Mouse (Mus musculus): ENCODE results near the gene Zbtb49.

Gene Zbtb49

DNA sequence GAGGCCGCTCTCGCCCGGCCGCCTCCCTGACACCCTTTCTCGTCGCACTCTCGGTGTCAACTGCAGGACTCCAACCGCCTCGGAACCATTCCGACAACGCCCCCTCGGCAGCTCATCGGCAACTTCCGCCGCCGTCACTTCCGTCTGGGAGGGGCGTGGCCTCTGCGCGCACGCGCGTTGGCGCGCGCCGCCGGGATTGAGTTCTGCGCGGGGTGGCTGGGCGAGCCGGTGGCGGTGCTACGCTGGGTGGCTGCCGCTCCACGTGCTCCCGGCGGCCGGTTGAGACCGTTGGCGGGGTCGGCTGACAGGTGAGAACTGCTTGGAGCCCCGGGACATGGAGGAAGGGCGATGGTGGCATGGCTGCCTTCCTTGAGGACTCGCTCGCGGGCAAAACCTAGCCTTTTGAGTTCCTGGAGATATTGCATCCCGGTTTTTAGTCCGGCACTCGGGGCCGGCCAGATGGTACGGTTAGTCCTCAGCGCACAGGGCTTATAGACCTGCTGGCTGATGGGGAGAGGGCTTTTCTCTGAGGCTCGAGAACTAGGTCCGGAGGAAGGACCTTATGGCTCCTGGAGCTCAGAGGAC lies at the start of gene Zbtb49, which contains the start of gene Lyar:
TSS of gene Zbtb49 (minus strand) at position 130 of the 585 bp plus-strand sequence.
TSS of gene Lyar (plus strand) at position 143 of the 585 bp plus-strand sequence.
- in situ Hi-C loops (cut with MboI, MseI), result no loop called here

DNA sequence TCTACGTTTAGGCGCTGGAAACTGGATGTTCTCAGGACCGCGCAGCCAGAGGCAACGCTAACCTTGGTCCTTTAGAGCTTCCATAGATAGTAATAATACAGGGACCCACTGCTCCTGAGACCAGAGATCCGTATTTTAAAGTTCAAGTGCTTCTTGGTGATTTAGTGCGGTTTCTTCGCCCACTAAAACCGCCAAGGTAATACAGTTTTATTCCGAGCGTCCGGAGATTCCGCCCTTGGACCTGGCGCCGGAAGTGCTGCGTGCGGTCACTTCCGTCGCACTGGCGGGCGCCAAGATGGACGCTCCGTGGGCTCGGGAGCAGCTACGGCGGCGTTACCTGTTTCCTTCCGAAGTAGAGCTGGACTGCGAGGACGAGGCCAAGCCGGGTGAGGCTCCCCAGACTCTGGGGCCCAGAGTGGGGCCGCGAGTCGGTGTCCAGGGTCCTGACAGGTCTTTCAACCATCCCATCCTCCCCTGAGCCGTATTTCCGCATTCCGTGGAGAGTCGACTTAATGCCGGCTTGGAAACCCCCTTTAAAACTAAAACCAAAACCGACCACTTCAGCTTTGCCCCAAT lies 39.9 kb upstream of the Zbtb49 start, which contains the start of gene Tmem128:
TSS of gene Tmem128 (plus strand) at position 79 of the 576 bp plus-strand sequence.
- in situ Hi-C loops (cut with MboI, MseI), result no loop called here

GRCm38 (mm10) chr5:38259455-38260106 lies 39.3 kb upstream of the Zbtb49 start:
- in situ Hi-C loops (cut with MboI, MseI), result no loop called here

GRCm38 (mm10) chr5:38258773-38259146 lies 38.5 kb upstream of the Zbtb49 start:
- in situ Hi-C loops (cut with MboI, MseI), result no loop called here

GRCm38 (mm10) chr5:38258034-38258772 lies 37.9 kb upstream of the Zbtb49 start:
- in situ Hi-C loops (cut with MboI, MseI), result no loop called here

- in situ Hi-C loops (cut with MboI, MseI), result no loop called here
Observed at GRCm38 (mm10) chr5:38256551-38256950, 36.3 kb upstream of the Zbtb49 start.

GRCm38 (mm10) chr5:38255644-38256043 lies 35.4 kb upstream of the Zbtb49 start:
- in situ Hi-C loops (cut with MboI, MseI), result no loop called here

DNA sequence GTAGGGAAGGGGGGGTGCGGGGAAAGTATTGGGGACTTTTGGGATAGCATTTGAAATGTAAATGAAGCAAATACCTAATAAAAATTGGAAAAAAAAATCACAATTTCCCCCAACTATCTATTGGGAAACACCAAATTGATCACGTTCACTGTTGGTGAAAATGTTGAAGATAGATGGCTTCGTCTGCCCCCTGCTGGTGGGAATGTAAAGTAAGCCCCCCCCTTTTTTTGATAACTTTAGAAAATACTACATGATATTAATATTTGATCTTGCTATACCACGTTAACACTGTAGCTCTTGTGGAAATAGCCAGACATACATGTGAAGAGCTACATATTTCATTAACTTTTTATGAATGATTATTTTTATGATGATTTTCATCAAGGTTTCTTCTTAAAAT lies 34.9 kb upstream of the Zbtb49 start:
- in situ Hi-C loops (cut with MboI, MseI), result no loop called here

- in situ Hi-C loops (cut with MboI, MseI), result no loop called here
Observed at GRCm38 (mm10) chr5:38241966-38242365, 21.7 kb upstream of the Zbtb49 start.

DNA sequence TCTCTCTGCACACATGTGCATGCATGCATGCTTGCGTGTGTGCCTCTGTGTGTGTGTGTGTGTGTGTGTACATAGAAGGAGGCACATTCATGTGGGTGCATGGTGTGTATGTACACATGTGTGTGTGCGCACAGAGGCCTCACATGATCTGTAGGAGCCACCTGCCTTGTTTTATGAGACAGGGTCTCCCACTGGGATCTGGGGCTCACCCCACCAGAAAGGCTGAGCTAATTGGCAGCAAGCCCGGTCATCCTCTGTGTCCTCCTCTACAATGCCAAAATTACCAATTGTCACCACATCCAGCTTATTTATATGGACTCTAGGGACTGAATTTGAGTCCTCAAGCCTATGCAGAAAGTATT lies 21.2 kb upstream of the Zbtb49 start:
- in situ Hi-C loops (cut with MboI, MseI), result no loop called here

- in situ Hi-C loops (cut with MboI, MseI), result no loop called here
Observed at GRCm38 (mm10) chr5:38240727-38241472, 20.6 kb upstream of the Zbtb49 start.

GRCm38 (mm10) chr5:38236627-38237026 lies 16.4 kb upstream of the Zbtb49 start:
- in situ Hi-C loops (cut with MboI, MseI), result no loop called here

- in situ Hi-C loops (cut with MboI, MseI), result no loop called here
Observed at GRCm38 (mm10) chr5:38235422-38235821, 15.2 kb upstream of the Zbtb49 start.

DNA sequence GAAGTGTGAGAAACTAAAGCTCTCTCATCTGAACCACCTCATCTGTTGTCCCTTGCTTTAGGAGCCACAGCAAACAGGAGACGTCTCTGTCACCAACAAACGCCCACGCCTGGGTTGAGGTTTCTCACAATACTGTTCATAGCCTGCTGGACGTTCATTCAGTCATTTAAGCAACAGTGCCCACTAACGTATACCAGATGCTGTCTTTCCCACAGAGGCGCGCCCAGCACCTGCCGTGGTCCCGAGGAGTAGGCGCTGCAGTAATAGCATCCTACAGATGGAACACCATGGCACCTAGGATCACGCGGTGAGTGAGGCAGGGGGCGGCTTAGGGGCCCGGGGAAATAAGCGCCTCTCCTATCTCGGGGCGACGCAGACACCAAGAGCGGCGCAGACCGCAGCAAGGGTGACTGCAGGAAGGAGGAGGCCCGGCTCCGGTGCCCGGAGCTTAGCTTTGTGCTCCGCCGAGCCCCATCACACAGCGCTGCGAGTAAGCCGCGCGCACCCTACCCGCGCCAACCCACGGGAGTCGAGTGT lies 418 bp downstream of the Zbtb49 start:
- in situ Hi-C loops (cut with MboI, MseI), result no loop called here

GRCm38 (mm10) chr5:38213009-38213408 lies 7.2 kb downstream of the Zbtb49 start:
- in situ Hi-C loops (cut with MboI, MseI), result no loop called here

GRCm38 (mm10) chr5:38211691-38212090 lies 8.6 kb downstream of the Zbtb49 start:
- in situ Hi-C loops (cut with MboI, MseI), result no loop called here

DNA sequence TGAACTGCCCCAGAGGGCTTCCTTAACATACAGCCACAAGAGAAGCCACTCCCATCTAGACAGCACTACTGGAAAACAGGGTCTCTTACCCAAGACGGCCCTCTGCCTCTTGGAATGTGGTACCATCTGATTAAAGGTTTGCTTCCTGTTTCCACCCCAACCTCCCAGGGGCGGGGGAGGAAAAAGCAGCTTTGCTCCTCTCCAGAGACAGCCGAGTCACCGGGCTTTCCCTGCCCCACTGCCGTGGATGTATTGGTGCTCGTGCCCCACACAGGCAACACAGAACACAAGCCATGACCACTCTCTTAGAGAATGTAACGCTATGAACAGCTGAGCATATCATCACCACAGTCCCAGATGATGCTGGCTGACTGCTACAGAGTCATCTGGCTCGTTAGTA lies 11.3 kb downstream of the Zbtb49 start:
- in situ Hi-C loops (cut with MboI, MseI), result no loop called here

DNA sequence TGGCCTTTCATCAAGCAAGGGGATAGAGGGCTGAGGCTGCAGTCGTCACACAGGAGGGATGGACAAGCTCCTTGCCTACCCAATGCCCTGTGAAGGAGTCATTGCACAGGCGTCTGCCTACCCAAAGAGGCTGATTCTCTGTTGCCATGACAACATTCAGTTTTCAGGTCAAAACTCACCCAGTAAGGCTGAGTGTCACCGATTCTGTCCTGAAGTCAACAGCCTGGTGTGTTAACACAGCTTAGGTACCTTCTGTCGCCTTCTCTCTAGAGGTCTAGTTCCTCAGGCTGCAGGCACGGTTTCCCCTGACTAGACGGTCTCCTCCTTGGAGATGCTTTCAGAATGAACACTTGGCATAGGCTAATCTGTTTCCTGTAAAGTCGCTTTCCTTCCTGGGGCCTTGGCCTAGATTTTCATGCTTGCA lies 14.9 kb downstream of the Zbtb49 start:
- in situ Hi-C loops (cut with MboI, MseI), result no loop called here

GRCm38 (mm10) chr5:38199686-38200085 lies 20.6 kb downstream of the Zbtb49 start:
- in situ Hi-C loops (cut with MboI, MseI), result no loop called here

DNA sequence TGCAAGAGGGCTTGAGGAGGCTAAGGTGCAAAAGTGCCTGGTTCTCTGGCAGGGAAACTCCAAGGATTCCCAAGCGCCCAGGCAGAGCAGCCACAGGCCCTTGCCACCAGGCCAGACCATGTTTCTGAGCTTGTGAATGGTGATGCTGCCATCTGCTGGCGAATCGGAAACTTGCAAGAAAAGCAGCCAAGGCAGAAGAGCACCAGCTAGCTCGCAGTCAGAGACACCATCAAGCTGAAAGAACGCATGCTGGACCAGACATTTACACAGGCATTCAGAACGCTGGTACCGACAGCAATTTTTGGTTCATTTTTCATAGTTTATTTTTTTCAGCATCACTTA lies 22.8 kb downstream of the Zbtb49 start:
- in situ Hi-C loops (cut with MboI, MseI), result no loop called here

GRCm38 (mm10) chr5:38196821-38197481 lies 23.3 kb downstream of the Zbtb49 start:
- in situ Hi-C loops (cut with MboI, MseI), result no loop called here

All from T-helper 1 cell (primary cell).